In genomic region chr10:14759665-14760558, GRCm38 (mm10) we compare ENCODE assay signal across 9 mouse cellular contexts. TPM values are rescaled to one million over a fixed set of nuclear protein-coding genes. Genes with fewer than 3 reads are reported as not detected.
DNase-seq lines count a peak whose midpoint lies in the region; ATAC-seq and TF ChIP-seq lines count a peak whose summit lies in the region.
"Had no signal": no experiment of that assay in that cellular context is flagged by ENCODE, and none has a peak within 500 bp of the region (broad histone marks: within the 10 kb centered on the region; RNA-seq: fewer than 3 reads in every experiment).

No protein-coding gene starts in this region.

- no peaks in the 10 kb centered on the region for H3K36me3 ChIP-seq in embryonic facial prominence, embryonic 11.5 days (replicated peaks; ENCODE audit: control insufficient read depth, insufficient read depth, low read depth, low read length)
- no peaks in the 10 kb centered on the region for H3K36me3 ChIP-seq in intestine, embryonic 15.5 days

- no peak overlapping the region for H3K27ac ChIP-seq in embryonic facial prominence, embryonic 11.5 days (replicated peaks; ENCODE audit: low read depth, low read length)
- H3K27ac ChIP-seq in intestine, embryonic 15.5 days = no peak overlapping the region
- no peak overlapping the region for H3K27ac ChIP-seq in cerebellum, adult 2 months (ENCODE audit: insufficient read depth, low read length)

- WGBS in embryonic facial prominence, embryonic 11.5 days = 2% methylated on average over 35 of the region's 35 CpGs
- WGBS in intestine, embryonic 15.5 days = 3% methylated on average over 35 of the region's 35 CpGs
- 1% methylated on average over 35 of the region's 35 CpGs for WGBS in cerebellum, adult 2 months

- H3K4me3 ChIP-seq in embryonic facial prominence, embryonic 11.5 days (ENCODE audit: low read depth, low read length) = peak overlapping the region; percentile 33
- H3K4me3 ChIP-seq in intestine, embryonic 15.5 days (replicated peaks) = peak overlapping the region; percentile 34
- H3K4me3 ChIP-seq in cerebellum, adult 2 months (replicated peaks; ENCODE audit: insufficient read depth, low read depth, low read length) = no peak overlapping the region

- no peak for TF ChIP-seq CTCF in cerebellum, adult 2 months (IDR thresholded peaks at IDR 0.05; ENCODE audit: borderline replicate concordance, insufficient read depth, low read depth, low read length)

- peak overlapping the region; percentile 60 for H3K4me2 ChIP-seq in embryonic facial prominence, embryonic 11.5 days (ENCODE audit: low read depth, low read length)
- peak overlapping the region; percentile 72 for H3K4me2 ChIP-seq in intestine, embryonic 15.5 days (replicated peaks)

- H3K9ac ChIP-seq in embryonic facial prominence, embryonic 11.5 days (replicated peaks; ENCODE audit: low read length) = no peak overlapping the region; the same call in 1 of the 2 replicates
- H3K9ac ChIP-seq in intestine, embryonic 15.5 days = no peak overlapping the region

- no peak for TF ChIP-seq POLR2A in cerebellum, adult 2 months (IDR thresholded peaks at IDR 0.05; ENCODE audit: borderline replicate concordance, insufficient read depth, low read length)

- intact Hi-C loops in left cerebral cortex, postnatal 36 days (cut with DNase I) = no loop called here

- ATAC-seq in embryonic facial prominence, embryonic 11.5 days (replicated peaks; ENCODE audit: insufficient number of reproducible peaks, low FRiP score, low TSS enrichment, low read depth) = no peak
- no peak for ATAC-seq in intestine, embryonic 15.5 days

- DNase-seq in left cerebral cortex, adult 18-20 months (ENCODE audit: low spot score in 2 of 2) = peak; percentile 11 to 15
- no peak for DNase-seq in left cerebral cortex, postnatal 36 days (ENCODE audit: low spot score in 2 of 2)
- peak; percentile 51 for DNase-seq in embryonic facial prominence, embryonic 11.5 days (ENCODE audit: low spot score)
- peak; percentile 39 for DNase-seq in neural tube, embryonic 10.5 days (ENCODE audit: extremely low spot score, low spot score)
- DNase-seq in lung, postnatal 25 days (ENCODE audit: low spot score) = no peak
- DNase-seq in cerebellum, adult 2 months = no peak
- no peak for DNase-seq in cerebellum, postnatal 25 days

- H3K9me3 ChIP-seq in embryonic facial prominence, embryonic 11.5 days (replicated peaks; ENCODE audit: control insufficient read depth, low read length) = no peaks in the 10 kb centered on the region
- no peaks in the 10 kb centered on the region for H3K9me3 ChIP-seq in intestine, embryonic 15.5 days

- no peaks in the 10 kb centered on the region for H3K27me3 ChIP-seq in embryonic facial prominence, embryonic 11.5 days (ENCODE audit: control insufficient read depth, insufficient read depth, low read length)
- 0 out of 2 replicates have a peak, but pooled peaks cover 5% of the 10 kb centered on the region for H3K27me3 ChIP-seq in intestine, embryonic 15.5 days (replicated peaks)
- no peaks in the 10 kb centered on the region for H3K27me3 ChIP-seq in cerebellum, adult 2 months (ENCODE audit: control insufficient read depth, insufficient read depth, low read length)

- H3K4me1 ChIP-seq in embryonic facial prominence, embryonic 11.5 days (ENCODE audit: control insufficient read depth, insufficient read depth, low read length) = no peaks in the 10 kb centered on the region
- no peaks in the 10 kb centered on the region for H3K4me1 ChIP-seq in intestine, embryonic 15.5 days (replicated peaks)
- no peaks in the 10 kb centered on the region for H3K4me1 ChIP-seq in cerebellum, adult 2 months (ENCODE audit: control insufficient read depth, insufficient read depth, low read length)

RNA-seq across cellular contexts. Expression of gene Gje1, which starts 41.9 kb away (rescaled TPM):
- total RNA-seq in left cerebral cortex, adult 18-20 months (2021) = not detected
- not detected for total RNA-seq in left cerebral cortex, postnatal 36 days (2021)
- 0.18 and 0.75 TPM in 2 replicates for polyA plus RNA-seq in embryonic facial prominence, embryonic 11.5 days (2014; fragmentation: Nextera tagmentation; extraction: Ambion mirVana)
- not detected in 2 replicates for polyA plus RNA-seq in intestine, embryonic 15.5 days (2015; fragmentation: Nextera tagmentation; extraction: Ambion mirVana)
- not detected in 2 replicates for polyA plus RNA-seq in cerebellum, adult 2 months (2012; rRNA removed)
- total RNA-seq: left cerebral cortex, postnatal 10 days had no signal

RNA-seq across cellular contexts. Expression of gene Nmbr, which starts 54.5 kb away (rescaled TPM):
- 1 to 10 TPM; 4.4 to 4.7 TPM for total RNA-seq in left cerebral cortex, adult 18-20 months (2021)
- total RNA-seq in left cerebral cortex, postnatal 36 days (2021) = 1 to 10 TPM; 3.3 to 7.5 TPM
- polyA plus RNA-seq in embryonic facial prominence, embryonic 11.5 days (2014; fragmentation: Nextera tagmentation; extraction: Ambion mirVana) = 0.52 and 0.59 TPM in 2 replicates
- polyA plus RNA-seq in intestine, embryonic 15.5 days (2015; fragmentation: Nextera tagmentation; extraction: Ambion mirVana) = 0.24 and 0.26 TPM in 2 replicates
- 1.4 and 1.7 TPM in 2 replicates for polyA plus RNA-seq in cerebellum, adult 2 months (2012; rRNA removed)

RNA-seq across cellular contexts. Expression of gene Vta1, which starts 54.6 kb away (rescaled TPM):
- 10 to 100 TPM; 69.4 to 71.7 TPM for total RNA-seq in left cerebral cortex, adult 18-20 months (2021)
- total RNA-seq in left cerebral cortex, postnatal 36 days (2021) = 10 to 100 TPM; 70.1 to 85.5 TPM
- polyA plus RNA-seq in embryonic facial prominence, embryonic 11.5 days (2014; fragmentation: Nextera tagmentation; extraction: Ambion mirVana) = 138 and 140 TPM in 2 replicates
- 85.2 and 97.2 TPM in 2 replicates for polyA plus RNA-seq in intestine, embryonic 15.5 days (2015; fragmentation: Nextera tagmentation; extraction: Ambion mirVana)
- 88.1 and 101 TPM in 2 replicates for polyA plus RNA-seq in cerebellum, adult 2 months (2012; rRNA removed)

Comparison
In these comparisons a context has a peak if more than half of its experiments do, and no peak if none do; other contexts are left out.
1. DNase-seq: peak in left cerebral cortex, adult 18-20 months (2 of 2), embryonic facial prominence, embryonic 11.5 days (single experiment) and neural tube, embryonic 10.5 days (single experiment); none in left cerebral cortex, postnatal 36 days (0 of 2), lung, postnatal 25 days (single experiment), cerebellum, adult 2 months (0 of 2) and cerebellum, postnatal 25 days (0 of 2).